Mouse (Mus musculus) granulocyte monocyte progenitor cell, adult 5-6 weeks (primary cell): ENCODE measurements around the gene Lamb1. TPM values are rescaled to one million over a fixed set of nuclear protein-coding genes. Genes with fewer than 3 reads are reported as not detected.

Experiments
- ATAC-seq: replicated peaks from 2 replicates; pipeline ENCODE4 v1.8.0; 2016; ENCODE audit warnings: mild to moderate bottlenecking, moderate TSS enrichment, inconsistent platforms; ENCODE audit not compliant: poor library complexity, severe bottlenecking
- total RNA-seq, 2 experiments: library from RNA; stranded (forward) in 1 of 2; stranded (reverse) in 1 of 2; fragments of 200-712, 200-1000 nt in 1 of 2; fragments of >200 nt in 1 of 2; fragmentation: Nextera tagmentation in 1 of 2; gene quantifications; 2 replicates each; pipeline ENCODE4 v1.2.3; 2014 to 2017

Lamb1 gene
- total RNA-seq, 2 experiments from 2014 or later, result not detected

GRCm38 (mm10) chr12:31281100-31281591, 16.1 kb downstream of the Lamb1 start:
- ATAC-seq, result no peak

GRCm38 (mm10) chr12:31282241-31282640, 17.2 kb downstream of the Lamb1 start:
- no peak for ATAC-seq

- ATAC-seq, result no peak
Measured at GRCm38 (mm10) chr12:31283131-31283530, 18.1 kb downstream of the Lamb1 start.

DNA sequence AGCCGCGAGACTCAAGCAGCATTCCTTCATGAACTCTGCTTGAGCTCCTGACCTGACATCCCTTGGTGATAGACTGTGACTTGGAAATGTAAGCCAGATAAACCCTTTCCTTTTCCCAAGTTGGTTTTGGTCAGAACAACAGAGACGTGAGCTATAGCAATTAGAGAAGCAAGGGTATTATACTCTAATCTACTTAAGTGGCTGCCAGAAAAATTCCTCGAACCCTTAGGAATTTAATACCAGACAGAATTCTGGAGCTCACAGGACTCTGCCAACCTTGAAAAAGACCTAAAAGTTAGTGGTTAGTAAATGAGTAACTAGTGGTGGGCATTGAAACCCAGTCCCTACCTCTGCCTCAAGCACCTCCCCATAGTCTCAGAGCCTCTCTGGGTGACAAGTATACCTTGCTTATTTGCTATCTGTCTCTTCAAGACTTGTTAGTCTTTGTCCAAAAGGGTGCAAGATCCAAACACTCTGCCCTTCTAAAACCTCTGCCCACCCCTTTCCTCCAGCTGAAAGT, 18.6 kb downstream of the Lamb1 start:
- no peak for ATAC-seq

GRCm38 (mm10) chr12:31289046-31289445, 24.0 kb downstream of the Lamb1 start:
- ATAC-seq, result no peak

- ATAC-seq, result no peak
Measured at GRCm38 (mm10) chr12:31290951-31291350, 25.9 kb downstream of the Lamb1 start.

GRCm38 (mm10) chr12:31293361-31294142, 28.5 kb downstream of the Lamb1 start:
- no peak for ATAC-seq

DNA sequence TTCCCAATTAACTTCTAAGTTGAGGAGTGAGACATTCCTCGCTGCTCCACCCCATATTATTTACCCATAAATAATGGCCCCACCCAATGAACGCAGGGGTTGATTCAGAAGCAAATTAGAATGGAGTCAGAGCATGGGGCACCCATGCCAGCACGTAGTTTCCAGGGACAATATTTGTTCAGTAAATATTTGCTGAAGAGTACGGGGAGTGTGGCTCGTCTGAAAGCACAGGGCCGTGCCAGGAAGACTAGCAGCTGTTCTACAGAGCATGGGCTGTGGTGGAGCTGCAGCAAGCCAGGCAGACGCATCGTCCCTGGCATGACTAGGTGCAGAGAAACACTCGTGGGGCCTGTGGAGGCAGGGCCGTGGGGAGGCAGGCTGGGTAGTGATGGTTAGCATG, 29.5 kb downstream of the Lamb1 start:
- no peak for ATAC-seq

GRCm38 (mm10) chr12:31294996-31295395, 30.0 kb downstream of the Lamb1 start:
- ATAC-seq, result no peak

DNA sequence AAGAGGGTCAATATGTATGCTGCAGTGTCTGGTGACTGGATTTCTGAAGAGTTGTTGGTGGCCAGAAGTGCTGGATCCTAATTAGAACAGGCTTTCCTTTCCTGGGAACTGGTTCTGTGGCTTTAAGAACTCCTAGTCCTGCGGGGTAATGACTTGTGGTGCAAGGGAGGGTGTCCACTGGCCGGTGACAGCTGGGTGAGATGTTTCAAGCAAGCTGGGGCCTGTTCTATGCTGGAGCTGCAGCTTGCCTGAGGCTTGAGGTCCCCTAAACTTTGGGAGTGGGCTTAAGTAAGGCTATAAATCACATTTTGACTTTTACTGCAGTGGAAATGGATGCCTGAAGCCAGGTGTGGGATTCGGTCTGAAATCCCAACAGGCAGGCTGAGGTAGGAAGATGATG, 30.5 kb downstream of the Lamb1 start:
- ATAC-seq, result no peak

GRCm38 (mm10) chr12:31296097-31296496, 31.1 kb downstream of the Lamb1 start:
- ATAC-seq, result no peak

DNA sequence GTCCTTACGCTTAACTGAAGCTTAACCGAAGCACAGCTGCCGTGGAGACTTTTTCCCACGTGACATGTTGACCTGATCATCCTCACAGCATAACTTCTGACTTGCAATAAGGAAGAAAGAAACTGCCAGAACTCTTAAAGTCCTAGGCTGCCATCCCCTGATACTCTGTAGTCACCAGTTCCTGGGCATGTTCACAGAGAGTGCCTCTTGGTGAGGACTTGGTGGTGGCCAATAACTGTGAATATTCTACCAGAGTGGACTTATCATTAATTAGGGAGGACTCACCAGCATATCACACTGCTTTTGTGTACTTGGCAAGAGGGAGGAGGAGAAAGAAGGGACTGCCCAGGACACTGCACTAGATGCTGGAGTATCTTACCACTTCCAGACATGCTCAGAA, 33.1 kb downstream of the Lamb1 start:
- no peak for ATAC-seq

- ATAC-seq, result no peak
Measured at GRCm38 (mm10) chr12:31298530-31298929, 33.5 kb downstream of the Lamb1 start.

- no peak for ATAC-seq
Measured at GRCm38 (mm10) chr12:31299126-31299525, 34.1 kb downstream of the Lamb1 start.

GRCm38 (mm10) chr12:31299676-31300197, 34.7 kb downstream of the Lamb1 start:
- no peak for ATAC-seq

- no peak for ATAC-seq
Measured at GRCm38 (mm10) chr12:31300276-31300675, 35.2 kb downstream of the Lamb1 start.

- ATAC-seq, result no peak
Measured at GRCm38 (mm10) chr12:31302266-31302665, 37.2 kb downstream of the Lamb1 start.

DNA sequence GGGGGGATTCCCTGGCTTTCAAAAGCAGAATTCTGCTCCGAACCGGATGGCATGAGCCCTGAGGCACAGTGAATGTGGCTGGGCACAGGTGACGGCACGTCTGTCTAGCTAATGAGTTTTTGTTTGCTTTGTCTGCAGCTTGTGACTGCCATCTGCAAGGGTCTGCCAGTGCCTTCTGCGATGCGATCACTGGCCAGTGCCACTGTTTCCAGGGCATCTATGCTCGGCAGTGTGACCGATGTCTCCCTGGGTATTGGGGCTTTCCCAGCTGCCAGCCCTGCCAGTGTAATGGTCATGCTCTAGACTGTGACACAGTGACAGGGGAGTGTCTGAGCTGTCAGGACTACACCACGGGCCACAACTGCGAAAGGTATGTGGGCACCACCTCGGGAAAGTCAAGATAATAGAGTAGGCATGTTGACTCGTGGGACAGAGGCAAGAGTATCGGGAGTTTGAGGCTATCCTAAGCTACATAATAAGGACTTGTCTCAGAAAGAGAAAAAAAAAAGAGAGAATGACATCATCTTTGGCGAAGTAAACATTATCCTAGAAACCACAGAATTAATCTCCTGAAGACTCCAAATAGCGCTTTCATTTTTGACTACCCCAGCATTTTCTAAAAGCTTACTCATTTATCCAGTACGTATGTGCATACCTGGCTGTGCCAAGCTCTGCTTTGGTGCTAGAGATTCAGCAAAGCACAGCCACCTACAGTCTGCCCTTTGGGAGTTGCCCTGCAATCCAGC, 37.9 kb downstream of the Lamb1 start:
- ATAC-seq, result no peak

GRCm38 (mm10) chr12:31306075-31306675, 41.1 kb downstream of the Lamb1 start:
- no peak for ATAC-seq

DNA sequence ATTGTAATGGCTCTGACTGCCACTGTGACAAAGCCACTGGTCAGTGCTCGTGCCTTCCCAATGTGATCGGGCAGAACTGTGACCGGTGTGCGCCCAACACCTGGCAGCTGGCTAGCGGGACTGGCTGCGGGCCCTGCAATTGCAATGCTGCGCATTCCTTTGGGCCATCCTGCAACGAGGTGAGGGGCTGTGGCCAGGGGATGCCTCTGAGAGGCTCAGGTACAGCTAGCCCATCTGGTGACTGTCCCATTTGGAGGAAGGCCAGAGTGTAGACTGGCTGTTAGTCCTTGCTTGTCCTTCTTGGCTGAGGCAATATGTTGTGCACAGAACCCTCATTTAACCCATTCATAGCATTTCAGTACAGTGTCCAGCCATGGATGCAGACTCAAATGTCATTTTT, 42.0 kb downstream of the Lamb1 start:
- ATAC-seq, result no peak

DNA sequence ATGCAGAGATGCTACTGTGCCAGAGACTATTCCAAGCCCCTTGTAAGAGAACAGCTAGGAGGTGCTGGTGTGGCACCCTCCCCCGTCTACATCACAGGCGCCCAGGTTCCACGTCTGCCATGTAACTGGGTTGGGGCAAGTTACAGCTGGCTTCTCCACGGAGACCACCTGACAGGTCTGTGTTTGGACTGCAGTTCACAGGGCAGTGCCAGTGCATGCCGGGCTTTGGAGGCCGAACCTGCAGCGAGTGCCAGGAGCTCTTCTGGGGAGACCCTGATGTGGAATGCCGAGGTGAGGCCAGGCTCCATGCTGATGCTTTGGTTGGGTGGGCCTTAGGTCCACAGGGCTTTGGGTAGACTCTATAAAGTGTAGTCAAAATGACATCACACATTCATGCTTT, 42.7 kb downstream of the Lamb1 start:
- no peak for ATAC-seq
